Mouse (Mus musculus) thymus, postnatal 0 days (tissue): ENCODE measurements around the gene 2210011C24Rik. TPM values are rescaled to one million over a fixed set of nuclear protein-coding genes. Genes with fewer than 3 reads are reported as not detected.
A peak's percentile ranks its signal among the peaks of the same experiment; 100 is the strongest.
"Not testable (repeated sequence)": the region's sequence is repeated elsewhere in the genome, so short reads cannot be mapped to it uniquely, and the experiment has no call there.

Experiments
- DNase-seq: peaks from one replicate; pipeline ENCODE4 v3.0.0-alpha.2; 2015; ENCODE audit warnings: low spot score
- polyA plus RNA-seq: library from polyadenylated mRNA; unstranded; fragments of >200 nt; fragmentation: Nextera tagmentation; extraction: Ambion mirVana; gene quantifications from 2 replicates; pipeline ENCODE4 v1.2.1, GENCODE M21; 2015

The 2210011C24Rik gene
- polyA plus RNA-seq, 1 experiment from 2014 or later, result 0.23 TPM

DNA sequence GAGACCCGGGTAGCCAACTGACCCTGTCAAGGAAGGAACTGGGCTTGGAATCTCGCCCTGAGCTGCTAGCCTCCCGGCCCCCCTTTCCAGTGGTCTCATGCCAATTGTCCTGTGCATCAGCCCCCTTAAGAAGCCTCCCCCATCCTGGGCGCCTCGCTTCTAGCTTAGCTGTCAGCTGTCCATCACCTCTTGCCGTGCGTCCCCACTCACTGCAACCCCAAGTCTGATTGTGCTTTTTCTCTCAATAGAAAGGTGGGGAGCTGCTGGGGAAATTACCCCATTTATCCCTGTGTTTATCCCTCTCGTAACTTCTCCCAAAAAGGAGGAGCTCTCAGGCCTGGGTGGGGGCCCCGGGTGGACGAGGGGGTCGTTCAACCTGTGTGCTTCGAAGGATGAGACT is 16.0 kb downstream of the 2210011C24Rik start:
- no peak for DNase-seq

DNA sequence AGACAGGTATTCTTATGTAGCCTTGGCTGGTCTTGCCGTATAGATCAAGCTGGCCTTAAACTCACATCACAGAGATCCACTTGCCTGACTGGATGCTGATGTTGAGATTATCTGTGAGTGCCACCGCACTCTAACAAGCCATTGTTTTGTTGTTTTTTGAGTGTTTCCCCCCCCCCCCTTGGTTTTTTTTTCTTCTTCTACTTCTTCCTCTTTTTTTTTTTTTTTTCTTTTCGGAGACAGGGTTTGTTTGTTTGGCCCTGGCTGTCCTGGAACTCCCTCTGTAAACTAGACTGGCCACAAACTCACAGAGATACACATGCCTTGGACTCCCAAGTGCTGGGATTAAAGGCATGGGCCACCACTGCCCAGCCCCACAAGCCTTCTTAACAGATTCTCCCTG is 17.9 kb downstream of the 2210011C24Rik start:
- no peak for DNase-seq

DNA sequence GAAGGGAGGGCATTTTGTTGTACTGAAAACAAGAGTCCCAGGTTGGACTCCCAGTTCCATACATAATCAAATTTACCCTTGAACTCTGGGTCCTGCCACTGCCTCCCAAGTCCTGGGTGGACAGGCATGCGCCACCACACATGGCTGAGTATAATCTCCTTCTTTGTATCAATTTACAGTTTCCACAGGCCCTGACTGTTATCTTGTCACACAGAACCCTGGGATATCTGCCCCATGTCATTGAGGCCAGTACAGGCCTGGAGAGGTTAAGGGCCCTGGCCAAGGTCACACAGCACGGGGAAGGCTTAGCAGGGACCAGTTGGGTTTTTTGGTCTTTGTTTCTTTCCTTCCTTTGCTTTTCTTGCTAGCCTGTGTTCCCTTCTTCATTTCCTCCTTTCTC is 19.5 kb downstream of the 2210011C24Rik start:
- DNase-seq, result no peak

DNA sequence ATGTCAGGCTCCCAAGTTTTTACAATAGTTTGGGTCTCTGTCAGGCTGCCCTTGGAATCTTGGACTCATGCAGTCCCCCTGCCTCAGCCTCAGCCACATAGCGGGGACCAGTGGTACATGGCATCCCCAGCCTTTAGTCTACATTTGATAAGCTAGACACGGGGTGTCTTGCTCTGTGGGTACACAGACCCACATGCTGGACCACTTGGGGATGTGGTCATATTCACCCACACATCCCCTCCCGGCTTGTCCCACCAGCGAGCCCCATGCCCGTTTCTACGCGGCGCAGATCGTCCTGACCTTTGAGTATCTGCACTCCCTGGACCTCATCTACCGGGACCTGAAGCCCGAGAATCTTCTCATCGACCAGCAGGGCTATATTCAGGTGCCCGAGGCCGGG is 21.8 kb downstream of the 2210011C24Rik start:
- DNase-seq, result no peak

DNA sequence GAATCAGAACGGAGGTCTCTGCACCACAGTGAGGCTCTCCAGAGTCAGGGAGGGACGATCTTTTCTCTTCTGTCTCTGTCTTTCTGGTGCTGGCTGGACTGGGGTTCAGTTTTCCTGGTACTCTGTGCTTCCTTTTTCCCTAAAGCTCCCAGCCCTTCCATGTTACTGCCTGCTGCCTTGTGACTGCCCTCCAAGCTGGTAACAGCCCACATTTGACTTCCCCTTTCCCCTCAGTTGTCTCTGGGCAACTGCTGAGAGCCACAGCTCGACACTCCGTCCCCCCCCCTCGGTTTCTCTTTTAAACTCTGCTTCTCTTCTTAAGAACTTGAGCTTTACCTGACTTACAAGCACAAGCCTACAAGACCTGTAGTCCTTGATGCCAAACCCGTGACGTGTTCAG is 22.7 kb downstream of the 2210011C24Rik start:
- no peak for DNase-seq

DNA sequence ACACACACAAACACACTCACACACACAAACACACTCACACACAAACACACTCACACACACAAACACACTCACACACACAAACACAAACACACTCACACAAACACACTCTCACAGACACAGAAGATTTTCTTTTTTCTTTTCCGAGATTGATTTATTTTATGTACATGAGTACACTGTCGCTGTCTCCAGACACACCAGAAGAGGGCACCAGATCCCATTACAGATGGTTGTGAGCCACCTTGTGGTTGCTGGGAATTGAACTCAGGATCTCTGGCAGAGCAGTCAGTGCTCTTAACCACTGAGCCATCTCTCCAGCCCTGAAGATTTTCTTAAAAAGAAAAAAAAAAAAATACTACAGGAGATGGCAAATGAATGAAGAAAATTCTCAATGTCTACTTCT is 28.7 kb downstream of the 2210011C24Rik start:
- DNase-seq, result not testable (repeated sequence)

DNA sequence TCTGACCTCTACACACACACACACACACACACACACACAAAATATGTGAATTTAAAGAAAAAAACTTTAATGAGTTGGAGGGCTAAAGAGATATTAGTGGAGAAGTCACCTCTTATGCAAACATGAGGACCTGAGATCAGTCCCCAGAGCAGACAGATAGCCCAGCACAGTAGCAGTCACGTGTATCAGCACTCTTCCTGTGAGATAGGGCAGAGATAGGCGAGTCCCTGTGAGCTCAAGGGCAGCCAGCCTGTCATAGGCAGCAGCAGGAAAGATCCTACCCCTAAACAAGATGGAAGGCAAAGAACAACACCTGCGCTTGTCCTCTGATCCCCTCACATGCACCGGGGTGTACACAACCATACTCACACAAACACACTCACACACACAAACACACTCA is 29.5 kb downstream of the 2210011C24Rik start:
- no peak for DNase-seq

DNA sequence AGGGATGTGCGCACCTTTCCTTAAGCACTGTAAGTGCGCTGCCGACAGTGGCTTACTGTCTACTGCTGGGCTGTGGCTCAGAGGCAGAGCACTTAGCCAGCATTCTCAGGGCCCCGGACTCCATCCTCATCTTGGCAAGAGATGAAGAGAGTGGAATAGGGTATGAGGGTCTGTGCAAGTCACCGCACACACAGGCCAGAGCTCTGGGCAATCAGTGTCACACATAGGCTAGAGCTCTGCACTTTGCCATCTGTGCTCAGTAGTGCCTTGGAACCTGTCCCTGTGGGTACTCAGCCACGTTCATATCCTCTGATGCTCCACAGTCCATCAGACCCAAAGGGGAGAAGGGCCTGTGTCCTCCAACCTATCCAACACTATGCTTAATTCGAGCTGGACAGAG is 30.4 kb downstream of the 2210011C24Rik start:
- no peak for DNase-seq

DNA sequence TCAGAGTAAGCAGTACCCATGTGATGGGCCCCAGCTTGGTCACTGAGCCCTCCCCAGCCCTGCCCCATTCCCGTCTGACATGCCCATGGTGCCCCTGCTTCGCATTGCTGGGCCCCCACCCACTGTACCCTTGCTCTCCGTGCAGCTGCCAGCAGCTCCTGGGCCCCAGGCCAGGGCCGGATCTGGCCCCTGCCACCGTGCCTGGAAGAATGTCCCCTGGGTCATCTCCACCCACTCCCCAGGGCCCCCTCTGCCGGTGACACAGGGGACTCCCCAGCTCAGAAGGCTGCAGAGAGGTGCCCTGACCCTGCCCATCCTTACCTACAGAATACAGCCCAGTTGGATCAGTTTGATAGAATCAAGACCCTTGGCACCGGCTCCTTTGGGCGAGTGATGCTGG is 31.1 kb downstream of the 2210011C24Rik start:
- DNase-seq, result no peak

DNA sequence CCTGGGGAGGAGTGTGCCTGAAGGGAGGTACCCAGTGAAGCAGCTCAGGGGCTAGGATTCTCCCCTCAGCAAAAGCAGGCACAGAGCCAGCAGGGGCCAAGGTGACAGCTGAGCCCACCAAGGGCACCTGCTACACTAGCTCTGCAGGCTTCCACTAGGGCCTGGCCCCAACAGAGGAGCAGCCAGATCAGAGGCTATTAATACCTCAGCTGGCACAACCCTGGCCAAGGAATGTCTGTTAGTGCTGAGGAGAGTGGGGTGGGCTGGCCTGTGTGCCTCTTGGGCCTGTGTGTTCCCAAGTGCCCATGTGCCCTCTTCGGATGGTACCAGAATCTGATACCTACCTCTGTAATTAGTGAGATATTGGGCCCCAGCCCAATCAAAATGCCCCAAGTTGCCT is 31.7 kb downstream of the 2210011C24Rik start:
- DNase-seq, result no peak

DNA sequence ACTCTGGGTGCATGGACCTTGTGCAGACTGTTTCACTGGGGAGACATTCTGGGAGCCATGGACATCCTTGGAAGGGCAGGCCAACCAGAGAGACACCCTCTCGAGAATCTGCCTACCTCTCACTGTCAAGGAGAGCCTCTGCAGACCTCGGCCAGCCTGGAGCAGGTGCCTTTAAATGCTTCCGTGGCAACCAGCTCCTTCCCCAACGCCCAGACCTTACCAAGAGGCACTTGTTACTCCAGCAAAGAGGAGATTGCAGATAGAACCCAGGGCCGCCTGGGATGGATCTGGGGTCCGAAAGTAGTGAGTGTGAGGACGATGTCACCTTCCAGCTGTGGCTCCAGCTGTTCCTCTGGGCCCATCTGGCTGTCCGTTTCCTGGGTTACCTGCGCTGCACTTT is 33.8 kb downstream of the 2210011C24Rik start:
- no peak for DNase-seq

DNA sequence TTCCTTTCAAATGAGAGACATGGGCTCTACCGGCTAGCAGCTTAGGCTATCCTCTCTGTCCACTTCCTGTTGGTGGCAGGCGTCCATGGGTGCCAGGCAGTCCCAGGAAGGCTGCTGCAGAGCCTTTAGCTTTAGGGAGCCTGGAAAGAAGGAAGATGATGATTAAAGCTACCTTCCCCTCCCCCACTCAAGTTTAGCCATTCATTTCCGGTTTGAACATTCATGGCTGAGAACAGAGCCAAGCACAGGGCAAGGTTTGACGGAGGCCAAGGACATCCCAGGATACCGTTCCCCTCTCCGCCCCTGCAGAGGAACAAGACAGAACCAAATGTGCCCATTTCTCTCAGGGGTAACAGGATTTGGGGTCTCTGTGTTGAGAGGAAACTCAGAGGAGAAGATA is 34.3 kb downstream of the 2210011C24Rik start:
- DNase-seq, result no peak

DNA sequence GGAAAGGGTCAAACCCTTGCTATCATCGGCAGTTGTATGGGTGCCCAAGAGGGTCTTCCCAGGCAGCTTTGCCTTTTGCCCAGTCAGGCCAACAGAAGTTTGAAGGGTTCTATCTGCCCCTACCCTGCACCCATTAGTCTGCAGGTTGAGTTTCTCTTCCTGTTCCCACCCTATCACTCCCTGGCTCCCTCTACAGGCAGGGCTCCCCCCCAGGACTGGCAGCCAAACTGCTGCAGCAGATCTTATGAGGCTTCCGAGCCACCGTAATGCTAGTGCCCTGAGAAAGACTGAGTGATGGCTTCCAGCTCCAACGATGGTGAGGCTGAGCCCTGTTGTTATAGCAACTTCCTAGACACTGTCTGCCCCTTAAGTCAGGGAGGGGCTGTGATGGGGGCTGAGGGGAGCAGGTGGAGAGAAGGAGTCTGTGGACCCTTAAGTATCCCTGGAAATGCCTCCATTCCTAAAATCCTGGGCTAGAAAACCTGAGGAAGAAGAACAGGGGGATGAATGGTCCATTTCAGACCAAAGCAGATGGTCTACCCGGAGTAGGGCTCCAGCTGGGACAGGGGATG is 35.1 kb downstream of the 2210011C24Rik start:
- DNase-seq, result no peak

DNA sequence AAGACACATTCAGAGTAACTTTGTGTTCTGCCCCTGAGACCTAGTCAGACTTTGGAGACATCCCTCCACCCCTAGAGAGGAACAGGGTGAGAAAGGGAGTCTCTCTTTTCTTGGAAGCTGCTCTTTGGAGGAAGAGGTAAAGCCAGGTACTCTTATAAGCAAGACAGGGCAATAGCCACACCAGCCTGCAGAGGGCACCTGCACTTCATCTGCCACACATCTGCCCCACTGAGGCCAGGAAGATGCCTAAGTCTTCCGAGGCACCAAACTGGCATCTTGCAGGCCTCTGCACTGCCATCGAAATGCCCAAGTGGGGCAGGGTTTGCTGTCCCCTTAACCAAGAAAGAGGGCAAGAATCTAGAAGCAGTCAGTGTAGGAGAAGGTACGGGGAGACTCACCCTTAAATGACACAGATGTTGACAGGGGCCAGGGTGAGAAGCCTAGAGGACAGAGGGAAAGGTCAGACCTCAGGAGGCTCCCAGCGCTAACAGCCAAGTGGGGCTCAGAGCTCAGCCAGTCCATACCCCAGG is 35.8 kb downstream of the 2210011C24Rik start:
- DNase-seq, result peak; percentile 25

DNA sequence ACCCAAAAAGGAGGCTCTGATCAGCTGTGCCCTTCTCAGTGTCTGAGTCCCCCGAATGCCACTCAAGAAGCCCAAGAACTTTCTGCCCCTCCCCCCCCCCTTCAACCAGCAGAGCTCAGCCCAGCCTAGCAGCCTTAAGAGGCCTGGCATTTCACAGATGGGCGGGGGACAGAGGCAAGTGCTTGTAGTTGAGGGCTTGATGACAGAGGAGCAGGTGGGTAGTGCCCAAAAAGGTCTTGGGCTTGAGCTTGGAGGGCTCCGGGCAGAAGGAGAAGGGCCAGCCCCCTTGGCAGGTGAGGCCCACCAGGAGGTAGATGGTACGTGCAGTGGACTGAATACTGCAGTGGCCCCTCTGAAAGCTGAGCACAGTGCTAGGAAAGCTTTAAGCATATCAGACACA is 37.5 kb downstream of the 2210011C24Rik start:
- DNase-seq, result no peak

DNA sequence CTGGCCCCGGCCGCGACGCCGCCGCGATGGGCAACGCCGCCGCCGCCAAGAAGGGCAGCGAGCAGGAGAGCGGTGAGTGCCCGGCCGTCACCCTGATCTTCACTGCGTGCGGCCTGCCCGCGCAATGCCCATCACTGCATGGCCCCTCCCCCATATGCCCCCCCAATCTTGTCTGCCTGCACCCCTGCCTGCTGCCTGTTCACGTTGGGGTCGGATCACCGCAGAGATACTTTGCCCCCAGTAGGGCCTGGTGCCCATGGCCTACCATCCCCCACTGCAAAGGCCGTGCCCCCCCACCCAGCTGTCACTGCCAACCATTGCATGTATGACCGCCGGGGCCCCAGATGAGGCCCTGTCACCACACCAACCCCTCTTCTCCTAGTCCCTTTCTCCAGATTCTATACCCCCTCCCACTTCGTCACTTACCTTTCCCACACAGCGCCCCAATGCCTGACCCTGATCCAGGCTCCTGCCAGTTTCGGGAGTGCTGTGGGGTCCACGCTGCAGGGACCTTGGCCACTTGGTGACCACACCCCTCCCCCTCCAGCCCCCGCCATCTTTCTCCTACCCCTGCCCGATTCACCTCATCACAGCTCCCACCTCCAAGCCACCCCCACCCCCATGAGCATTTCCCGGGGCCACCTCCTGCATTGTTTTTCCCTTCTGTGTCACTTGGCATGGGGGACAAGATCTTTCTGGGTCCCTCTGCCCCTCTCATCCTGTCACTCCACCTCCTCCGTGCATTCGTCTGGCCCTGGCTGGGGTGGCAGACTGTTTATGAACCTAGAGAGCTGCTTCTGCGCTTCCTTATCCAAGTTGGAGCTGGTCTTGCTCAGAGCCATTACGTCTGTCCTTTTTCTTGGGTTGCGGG is 38.6 kb downstream of the 2210011C24Rik start:
- no peak for DNase-seq

DNA sequence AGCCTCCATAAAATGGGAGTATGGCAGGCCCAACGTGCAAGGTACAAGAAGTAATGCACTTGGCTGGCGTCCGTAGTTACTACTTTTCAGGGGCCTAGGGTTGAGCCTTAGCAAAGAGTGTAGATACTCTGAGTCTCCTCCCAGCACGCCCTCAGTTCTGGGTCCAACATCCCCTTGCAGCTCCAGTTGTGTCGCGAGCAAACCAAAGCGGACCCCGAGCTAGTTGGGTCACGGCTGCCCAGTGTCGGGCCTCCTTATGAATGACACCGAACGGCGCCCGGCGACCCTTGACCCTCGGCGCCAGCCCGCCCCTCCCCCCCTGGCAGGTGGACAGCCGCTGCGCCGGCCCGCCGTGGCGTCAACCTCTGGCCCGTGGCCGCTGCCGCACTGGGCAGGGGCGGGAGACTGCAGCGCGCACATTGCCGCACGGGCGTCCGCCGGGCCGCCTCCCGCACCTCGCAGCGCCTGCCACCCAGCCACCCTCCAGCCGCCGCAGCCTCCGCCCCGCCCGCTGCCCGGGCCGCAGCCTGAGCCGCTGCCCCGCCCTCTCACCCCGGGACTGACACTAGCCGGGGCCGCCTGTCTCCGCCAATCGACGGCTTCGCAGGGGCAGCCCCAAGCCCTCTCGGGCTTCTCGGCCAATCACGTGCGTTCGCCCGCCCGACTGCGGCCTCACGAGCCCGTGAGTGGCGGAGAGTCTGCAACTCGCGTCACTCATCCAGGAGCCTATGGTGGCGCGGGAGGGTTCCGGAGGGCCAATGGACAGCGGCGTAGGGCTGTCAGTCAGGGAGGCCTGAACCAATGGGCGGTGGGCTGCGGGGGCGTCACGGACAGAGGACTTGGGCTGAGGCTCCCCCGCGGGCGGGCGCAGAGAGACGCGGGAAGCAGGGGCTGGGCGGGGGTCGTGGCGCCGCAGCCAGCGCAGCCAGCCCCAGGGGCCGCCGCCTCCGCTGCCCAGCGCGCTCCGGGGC is 39.5 kb downstream of the 2210011C24Rik start, which contains the start of gene Prkaca:
Gene Prkaca (plus strand): TSS at position 844 of the 971 bp plus-strand sequence.
- peak; percentile 99 for DNase-seq

DNA sequence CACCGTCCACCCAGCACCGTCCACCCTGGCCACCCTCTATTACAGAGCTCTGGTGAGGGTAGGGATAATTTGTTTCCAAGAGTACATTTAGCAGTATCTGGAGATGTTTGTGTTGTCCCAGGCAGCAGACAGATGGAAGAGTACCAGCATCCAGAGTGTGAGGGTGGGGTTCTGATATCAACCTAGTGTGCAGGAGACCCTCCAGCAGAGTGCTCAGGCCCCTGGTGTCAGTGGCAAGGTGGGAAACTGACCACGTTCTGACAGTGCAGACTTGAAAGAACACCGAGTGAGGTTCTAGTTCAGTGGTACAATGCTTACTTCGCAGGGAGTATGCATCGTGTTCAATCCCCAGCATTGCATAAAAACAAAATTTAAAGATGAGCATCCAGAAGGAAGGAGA is 40.3 kb downstream of the 2210011C24Rik start:
- no peak for DNase-seq

DNA sequence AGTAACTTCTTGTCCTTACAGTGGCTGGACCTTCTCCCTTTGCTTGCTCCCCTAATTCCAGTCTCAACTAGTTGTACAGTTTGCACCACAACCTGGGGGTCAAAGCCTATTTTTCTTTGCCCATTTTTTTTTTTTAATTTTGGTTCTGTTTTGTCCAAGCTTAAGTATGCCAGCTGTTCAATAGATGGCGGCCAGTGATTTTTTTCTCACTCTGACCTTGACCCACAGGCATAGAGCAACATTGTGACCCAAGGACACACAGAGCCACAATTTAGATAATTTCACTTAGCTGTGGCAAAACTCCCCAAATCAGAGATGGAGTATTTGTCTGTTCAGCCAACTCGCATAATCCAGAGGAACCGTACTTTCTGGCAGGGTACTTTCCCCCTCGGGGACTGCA is 40.9 kb downstream of the 2210011C24Rik start:
- no peak for DNase-seq

DNA sequence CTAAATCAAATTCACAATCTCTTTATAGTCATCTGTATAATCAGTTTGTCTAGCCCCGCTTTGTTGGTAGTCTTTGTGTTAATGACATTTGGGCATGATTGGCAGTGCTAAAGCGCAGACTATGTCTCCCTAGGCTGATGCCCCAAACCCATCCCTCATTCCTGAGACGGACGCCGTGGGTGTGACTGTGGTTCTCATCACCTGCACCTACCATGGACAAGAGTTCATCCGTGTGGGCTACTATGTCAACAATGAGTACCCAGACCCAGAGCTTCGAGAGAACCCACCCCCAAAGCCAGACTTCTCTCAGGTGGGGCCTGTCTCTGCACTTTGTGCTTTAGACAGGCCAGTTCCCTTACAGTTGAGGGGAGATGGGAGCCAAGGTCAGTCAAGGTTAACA is 44.3 kb downstream of the 2210011C24Rik start:
- no peak for DNase-seq

DNA sequence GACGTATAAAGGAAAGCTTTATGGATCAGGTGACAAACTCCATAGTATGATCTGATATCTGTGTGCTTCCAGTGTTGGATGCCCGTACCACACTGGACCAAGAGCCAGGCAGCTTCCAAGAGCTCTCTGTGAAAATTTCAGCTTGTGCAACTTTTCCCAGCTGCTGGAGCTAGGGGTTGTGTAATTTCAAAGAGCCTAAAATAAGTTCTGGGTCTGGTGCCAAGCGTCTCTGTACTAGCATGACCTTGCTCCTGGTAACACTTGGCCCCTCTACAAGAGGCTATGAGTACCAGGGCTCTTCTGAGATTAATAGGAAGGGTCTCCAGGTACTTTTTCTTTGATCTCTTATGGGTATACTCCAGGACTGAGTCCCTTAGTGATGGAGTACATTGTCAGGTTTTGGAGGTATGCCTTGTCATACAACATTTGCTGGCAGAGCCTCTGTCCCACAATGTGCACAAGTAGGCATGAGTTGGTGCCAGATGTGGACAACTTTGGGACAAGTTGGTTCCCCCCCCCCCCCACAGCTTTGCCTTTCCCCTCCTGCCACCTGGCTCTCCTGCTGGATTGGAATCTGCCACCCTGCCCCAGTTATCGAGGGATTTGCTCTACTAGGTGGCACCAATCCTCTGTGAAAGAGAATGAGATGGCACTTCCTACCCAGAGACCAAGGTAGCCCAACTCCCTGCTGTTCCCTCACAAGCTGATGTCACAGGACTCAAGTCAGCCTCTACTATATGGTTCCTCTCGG is 47.8 kb downstream of the 2210011C24Rik start:
- DNase-seq, result no peak
